Mouse (Mus musculus): Measurements from ENCODE around the gene Plb1.

GRCm38 (mm10) chr5:32408771-32409170 is 176.3 kb downstream of the Plb1 start:
- TF ChIP-seq CTCF (IDR thresholded peaks at IDR 0.05; ENCODE audit: control insufficient read depth, insufficient read depth, insufficient replicate concordance, low read depth, low read length) (no peak), POLR2A (IDR thresholded peaks at IDR 0.05; ENCODE audit: control insufficient read depth, low read depth, low read length) (no peak)
